Mouse (Mus musculus): ENCODE measurements around the gene Snx29.

DNA sequence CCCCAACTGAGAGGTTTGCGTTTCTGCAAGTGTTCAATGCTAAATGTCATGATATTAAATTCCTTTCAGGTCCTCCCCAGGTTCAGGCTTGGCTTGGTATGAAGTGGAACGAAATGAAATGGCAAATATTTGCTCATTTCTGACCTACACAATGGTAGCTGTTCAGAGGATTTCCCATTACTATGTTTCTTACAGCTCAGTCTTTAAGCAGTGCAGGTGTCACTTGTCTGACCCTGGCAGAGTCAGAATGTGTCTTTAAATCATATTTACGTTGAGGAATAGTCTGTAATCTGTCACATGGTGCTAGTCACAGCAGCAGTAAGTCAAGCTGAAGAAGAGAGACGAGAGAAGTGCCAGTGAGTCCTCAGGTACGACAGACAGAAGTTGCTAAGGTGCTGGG lies 36.5 kb downstream of the Snx29 start:
- no peak for TF ChIP-seq CTCF (IDR thresholded peaks at IDR 0.05; ENCODE audit: borderline replicate concordance, extremely low read depth, insufficient read depth, insufficient read length)
- TF ChIP-seq POLR2A (IDR thresholded peaks at IDR 0.05; ENCODE audit: borderline replicate concordance, extremely low read depth, insufficient read depth, insufficient read length, poor library complexity, severe bottlenecking) = no peak
